Mouse (Mus musculus) gastrocnemius, postnatal 10 days (tissue): ENCODE measurements at regions not wholly inside any gene's neighbourhood (a gene's known extent, or its start where the extent isn't known, plus 50 kb on each side); places are given as distances from the start of the nearest gene placed in this dataset.

Experiments
- DNase-seq: peaks from one replicate; pipeline ENCODE4 v3.0.0; 2021; ENCODE audit warnings: mixed read lengths

DNA sequence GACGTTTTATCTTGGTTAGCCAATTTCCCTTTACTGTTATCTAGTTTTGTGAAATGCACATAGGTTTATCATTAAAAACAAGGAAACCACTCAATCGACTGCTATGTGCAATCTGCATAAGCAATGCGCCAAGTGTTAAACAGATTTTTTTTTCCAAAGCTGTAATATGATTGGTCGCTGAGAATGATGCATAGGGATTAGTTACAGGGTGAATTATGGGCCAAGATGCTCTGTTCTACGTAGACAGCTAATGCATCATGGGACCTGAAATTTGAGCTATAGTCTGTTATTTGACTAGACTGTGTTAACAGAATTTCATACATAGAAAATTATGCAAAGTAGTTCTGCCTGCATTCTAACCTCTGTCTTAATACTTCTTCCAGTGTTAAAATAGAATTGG is 284.0 kb downstream of the Basp1 start:
- no peak for DNase-seq

- DNase-seq, result no peak
These were observed 293.1 kb downstream of the Basp1 start for GRCm38 (mm10) chr15:25120441-25120840.

GRCm38 (mm10) chr15:25117980-25118379 is 295.6 kb downstream of the Basp1 start:
- peak; percentile 41 for DNase-seq

DNA sequence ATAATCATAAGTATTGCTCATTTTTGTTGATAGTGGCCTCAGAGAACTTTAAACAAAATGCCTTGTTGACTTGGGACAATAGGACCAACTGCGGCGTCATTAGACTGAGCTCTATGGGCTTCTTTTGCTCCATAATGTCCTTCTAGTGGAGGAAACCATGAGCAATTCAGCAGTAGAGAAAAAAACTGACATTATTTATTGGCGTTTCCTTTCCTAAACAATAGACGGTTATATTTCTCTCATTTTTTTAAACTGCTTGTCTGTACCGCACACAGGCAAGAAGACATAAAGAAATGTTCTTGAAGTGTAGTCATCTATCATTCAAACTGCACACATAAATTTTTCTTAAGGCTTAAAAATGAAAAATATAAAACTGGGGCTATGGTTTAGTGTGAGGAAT is 310.8 kb downstream of the Basp1 start:
- no peak for DNase-seq

DNA sequence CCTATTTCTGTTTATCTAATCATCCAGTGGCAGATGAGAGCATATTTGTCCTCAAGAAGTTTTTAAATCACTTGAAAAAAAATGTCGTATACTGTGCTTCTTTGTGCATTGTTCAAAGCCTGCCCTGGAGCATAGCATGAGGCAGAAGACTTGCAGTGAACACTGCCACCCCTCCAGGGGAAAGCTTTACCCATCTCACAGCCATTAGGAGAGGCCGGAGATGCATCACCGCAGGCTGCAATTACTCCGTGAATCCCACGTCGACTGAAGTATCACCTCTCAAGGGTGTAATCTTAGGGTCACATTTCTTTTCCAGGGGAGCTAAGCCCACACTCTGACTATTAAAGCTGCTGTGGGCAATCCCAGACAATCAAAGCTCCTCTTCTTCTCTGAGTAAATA is 319.8 kb downstream of the Basp1 start:
- DNase-seq, result no peak

- no peak for DNase-seq
These were observed 343.9 kb downstream of the Basp1 start for GRCm38 (mm10) chr15:25069701-25070100.

GRCm38 (mm10) chr15:25059347-25059746 is 354.2 kb downstream of the Basp1 start:
- DNase-seq, result no peak

DNA sequence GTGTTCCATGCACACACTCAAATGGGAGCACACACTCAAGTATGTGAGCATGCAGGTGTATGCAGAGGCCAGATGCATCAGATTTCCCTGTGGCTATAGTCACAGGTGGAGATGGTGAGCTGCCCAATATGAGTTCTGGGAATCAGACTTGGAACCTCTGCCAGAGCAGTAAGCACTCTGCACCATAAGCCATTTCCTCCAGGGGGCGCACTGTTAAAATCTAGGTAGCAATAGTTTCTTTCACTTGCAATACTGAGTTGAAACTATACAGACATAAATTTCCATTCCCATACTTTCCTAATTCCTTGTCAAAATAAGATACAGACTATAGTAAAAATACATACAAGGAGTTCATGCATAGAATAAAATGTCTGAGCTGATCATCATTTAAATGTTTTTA is 365.7 kb downstream of the Basp1 start:
- peak; percentile 53 for DNase-seq

GRCm38 (mm10) chr15:25046514-25047138 is 366.9 kb downstream of the Basp1 start:
- no peak for DNase-seq

DNA sequence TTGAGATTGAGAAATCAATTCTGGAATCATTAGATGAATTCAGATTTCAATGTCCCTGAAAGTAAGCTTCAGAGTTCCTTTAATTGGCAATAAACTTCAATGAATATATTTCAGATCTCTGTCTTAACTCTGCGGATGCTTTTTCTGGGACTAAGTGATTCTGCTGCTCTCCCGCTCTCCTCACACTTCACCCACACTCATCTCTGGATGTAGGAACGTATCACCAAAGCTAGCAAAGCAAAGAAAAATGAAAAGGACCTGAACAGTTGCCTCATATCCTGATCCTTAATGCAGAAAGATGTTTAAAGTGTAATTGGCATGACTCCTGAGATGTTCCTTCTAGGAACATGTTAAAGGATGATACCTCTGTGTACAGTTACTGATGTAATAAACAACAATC is 377.3 kb downstream of the Basp1 start:
- no peak for DNase-seq

GRCm38 (mm10) chr15:25027865-25028264 is 385.7 kb downstream of the Basp1 start:
- DNase-seq, result no peak

- DNase-seq, result no peak
These were observed 386.6 kb downstream of the Basp1 start for GRCm38 (mm10) chr15:25026786-25027461.

GRCm38 (mm10) chr15:25026351-25026750 is 387.2 kb downstream of the Basp1 start:
- no peak for DNase-seq

DNA sequence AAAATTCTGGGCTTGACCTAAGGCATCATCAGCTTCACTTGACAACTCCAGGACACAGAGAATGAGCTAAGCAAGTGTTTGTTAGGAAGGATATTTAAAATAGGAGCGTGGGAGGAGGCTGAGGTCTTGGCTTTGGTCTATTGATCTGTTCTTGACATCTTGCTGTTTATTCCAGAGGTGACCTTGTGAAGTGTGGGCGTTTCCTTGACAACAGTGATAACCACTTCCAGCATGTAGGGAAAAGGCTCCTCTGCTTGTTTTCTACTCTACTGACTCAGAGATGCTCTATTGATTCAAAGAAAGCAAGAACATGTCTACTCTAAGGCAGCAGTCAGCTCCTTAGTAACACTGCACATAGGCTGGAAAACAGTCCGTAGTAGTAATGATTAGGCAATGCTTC is 392.6 kb downstream of the Basp1 start:
- DNase-seq, result no peak

DNA sequence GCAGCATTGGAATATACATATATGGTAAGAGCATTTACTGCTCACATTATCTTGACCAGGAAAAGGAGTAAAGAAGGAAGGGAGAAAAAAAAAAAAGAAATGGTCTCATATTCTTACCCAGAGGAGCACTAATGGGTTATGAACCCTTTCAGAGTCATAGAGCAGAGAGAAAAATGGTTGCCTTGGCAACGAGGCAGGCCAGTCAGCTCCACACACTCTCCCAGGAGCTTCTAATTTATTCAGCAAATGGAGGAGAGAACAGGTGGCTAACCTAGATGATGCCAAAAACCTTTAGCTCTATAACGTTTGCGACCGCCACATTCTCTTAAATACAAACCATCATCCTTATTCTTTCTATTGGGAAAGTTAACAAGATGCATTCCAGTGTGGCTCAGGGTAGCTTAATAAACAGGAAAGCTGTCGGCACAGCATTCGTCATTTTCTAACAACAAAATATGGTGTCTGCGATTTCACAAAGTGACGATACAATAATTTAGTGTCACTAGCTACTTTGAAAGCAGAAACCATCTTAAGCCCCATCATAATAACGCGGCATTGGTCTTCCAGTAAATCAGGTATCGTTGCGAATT is 394.1 kb downstream of the Basp1 start:
- no peak for DNase-seq

DNA sequence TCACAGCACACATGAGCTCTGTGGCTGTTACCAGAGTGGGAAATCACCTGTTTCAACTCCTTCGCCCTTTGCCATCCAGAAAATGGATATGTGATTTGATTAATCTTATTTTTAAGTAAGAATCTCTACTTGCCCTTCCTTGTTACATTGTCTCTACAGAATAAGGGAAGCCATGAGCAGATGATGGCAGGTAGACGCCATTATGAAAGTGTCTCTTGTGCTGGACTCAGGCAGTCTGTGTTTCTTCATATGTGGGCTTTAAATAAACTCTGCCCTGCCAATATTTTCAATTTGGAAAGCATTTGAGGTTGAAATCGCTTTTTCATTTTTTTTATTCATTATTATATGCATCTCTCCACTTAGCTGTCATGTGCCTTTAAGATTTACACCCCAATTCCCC is 394.6 kb downstream of the Basp1 start:
- DNase-seq, result no peak

DNA sequence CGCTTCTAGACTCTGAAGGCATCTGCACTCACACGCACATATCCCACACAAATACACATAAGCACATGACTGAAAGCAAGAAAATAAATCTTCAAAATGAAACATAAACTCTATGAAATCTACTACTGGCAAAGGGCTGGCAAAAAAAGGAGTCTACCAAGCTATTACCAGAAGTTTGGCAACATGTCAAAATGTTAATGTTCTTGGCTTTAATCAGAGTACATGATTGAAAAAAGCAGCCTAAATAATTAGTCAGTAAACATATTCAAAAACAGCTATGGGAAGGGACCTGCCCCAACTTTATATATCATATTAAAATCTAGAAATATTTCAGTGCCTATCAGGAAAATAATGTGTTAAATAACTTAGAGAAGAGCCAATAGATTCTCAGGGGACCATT is 405.8 kb downstream of the Basp1 start:
- DNase-seq, result no peak

- DNase-seq, result no peak
These were observed 413.4 kb downstream of the Basp1 start for GRCm38 (mm10) chr15:25000171-25000570.

DNA sequence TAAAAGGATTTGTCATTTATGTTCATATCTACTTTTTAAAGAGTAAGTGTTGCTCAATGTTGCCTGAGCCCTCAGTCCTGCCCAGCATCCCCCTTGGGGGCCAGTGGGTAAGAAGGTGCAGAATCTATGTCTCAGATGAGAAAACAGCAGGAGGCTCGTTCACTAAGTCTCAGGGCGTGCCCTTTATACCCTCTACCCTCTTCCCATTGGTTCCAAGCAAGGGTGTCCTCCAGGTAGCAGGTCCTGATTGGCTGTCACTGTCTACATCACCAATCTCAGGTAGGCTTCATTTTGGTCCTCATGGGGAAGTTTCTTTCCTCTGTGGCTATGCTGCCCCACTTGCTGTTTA is 420.3 kb downstream of the Basp1 start:
- no peak for DNase-seq

GRCm38 (mm10) chr15:24992665-24993324 is 420.8 kb downstream of the Basp1 start:
- no peak for DNase-seq

DNA sequence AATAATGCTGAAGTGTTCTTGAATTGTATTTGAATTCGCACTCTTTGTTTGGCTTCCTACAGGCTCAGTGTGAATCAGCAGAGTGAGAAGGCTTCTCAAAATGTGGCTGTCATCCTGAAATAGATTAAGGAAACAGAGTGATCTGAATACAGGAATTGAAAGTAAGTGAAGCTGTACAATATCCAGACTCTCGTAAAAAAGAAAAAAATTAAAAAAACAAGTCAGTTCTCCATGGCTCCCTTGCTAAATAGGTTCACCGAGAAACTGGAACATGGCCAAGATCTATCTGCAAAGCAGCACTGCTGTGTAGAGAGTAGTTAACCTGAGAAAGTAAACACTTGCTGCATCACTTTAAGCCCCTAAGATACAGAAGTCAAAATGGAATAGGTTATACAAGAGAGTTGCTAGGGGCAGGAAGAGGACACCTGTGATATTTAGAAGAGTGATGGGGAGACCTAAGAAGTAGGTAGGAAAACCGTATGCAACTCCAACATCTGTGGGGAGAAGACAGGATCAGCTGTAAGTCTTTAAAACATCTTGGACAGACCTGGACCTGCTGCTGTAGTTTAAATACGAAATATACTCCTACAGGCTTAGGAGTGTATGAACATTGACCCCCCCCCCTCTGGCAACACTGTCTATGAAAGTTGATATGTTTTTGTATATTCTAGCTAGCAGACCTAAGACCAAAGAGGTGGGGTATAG is 423.3 kb downstream of the Basp1 start:
- no peak for DNase-seq

DNA sequence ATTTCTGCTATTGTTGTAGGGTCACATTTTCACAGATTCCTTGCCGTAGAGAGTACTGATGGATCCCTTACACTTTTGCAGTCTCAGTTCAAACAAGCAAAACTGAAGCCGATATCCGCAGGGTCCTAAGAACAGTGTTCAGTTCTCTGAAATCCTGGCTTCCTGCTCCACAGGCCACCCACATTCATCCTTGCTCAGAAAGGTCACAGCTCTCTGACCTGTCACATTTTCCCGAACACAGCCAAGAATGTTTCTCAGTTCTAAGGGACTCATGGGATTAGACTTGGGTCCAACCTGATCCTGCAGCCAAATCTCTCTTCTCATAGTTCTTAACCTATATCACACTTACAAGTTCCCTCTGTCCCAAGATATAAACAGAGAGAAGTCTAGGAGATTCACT is 432.7 kb downstream of the Basp1 start:
- DNase-seq, result no peak

- DNase-seq, result no peak
These were observed 441.5 kb downstream of the Basp1 start for GRCm38 (mm10) chr15:24972020-24972419.
